Mouse (Mus musculus) adrenal gland, postnatal 25 days (tissue): ENCODE data around the gene Klf11. TPM values are rescaled to one million over a fixed set of nuclear protein-coding genes. Genes with fewer than 3 reads are reported as not detected.
A peak's percentile ranks its signal among the peaks of the same experiment; 100 is the strongest.
"Not testable (repeated sequence)": the region's sequence is repeated elsewhere in the genome, so short reads cannot be mapped to it uniquely, and the experiment has no call there.

Experiments used
- DNase-seq: peaks from one replicate; pipeline ENCODE4 v3.0.0; 2021; ENCODE audit warnings: mixed read lengths
- total RNA-seq: library from RNA; stranded (reverse); gene quantifications from 2 replicates; pipeline ENCODE4 v1.2.3, GENCODE M21; 2021

Gene Klf11
- total RNA-seq, 1 experiment from 2014 or later, result 14.8 TPM

- DNase-seq, result no peak
Measured at GRCm38 (mm10) chr12:24654065-24654862, 3.2 kb downstream of the Klf11 start.

GRCm38 (mm10) chr12:24656436-24656835 is 5.4 kb downstream of the Klf11 start:
- DNase-seq, result no peak

- no peak for DNase-seq
Measured at GRCm38 (mm10) chr12:24658998-24659397, 7.9 kb downstream of the Klf11 start.

- no peak for DNase-seq
Measured at GRCm38 (mm10) chr12:24659923-24660322, 8.8 kb downstream of the Klf11 start.

GRCm38 (mm10) chr12:24661100-24661499 is 10.0 kb downstream of the Klf11 start:
- DNase-seq, result no peak

DNA sequence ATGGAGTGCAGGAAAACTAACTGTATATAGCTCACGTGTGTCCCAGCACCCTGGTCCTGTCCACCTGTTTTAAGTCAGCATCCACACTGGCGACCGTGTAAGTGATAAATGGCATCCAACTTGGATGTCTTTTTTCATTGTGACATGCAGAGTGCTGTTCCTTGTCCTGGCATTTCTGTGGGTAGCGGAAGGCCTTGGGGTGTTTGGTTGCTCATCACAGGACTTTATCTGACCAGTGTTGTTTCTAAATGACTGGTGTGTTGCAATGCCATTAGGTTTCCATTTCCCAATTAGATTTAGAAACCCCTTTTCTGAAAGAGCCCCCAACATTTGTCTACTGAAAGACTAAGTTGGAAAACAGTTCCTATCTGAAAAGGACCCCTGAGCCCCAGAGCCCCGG is 11.1 kb downstream of the Klf11 start:
- no peak for DNase-seq

GRCm38 (mm10) chr12:24680096-24680491 is 29.0 kb downstream of the Klf11 start:
- no peak for DNase-seq

GRCm38 (mm10) chr12:24680492-24681285 is 29.6 kb downstream of the Klf11 start:
- peak; percentile 52 for DNase-seq

DNA sequence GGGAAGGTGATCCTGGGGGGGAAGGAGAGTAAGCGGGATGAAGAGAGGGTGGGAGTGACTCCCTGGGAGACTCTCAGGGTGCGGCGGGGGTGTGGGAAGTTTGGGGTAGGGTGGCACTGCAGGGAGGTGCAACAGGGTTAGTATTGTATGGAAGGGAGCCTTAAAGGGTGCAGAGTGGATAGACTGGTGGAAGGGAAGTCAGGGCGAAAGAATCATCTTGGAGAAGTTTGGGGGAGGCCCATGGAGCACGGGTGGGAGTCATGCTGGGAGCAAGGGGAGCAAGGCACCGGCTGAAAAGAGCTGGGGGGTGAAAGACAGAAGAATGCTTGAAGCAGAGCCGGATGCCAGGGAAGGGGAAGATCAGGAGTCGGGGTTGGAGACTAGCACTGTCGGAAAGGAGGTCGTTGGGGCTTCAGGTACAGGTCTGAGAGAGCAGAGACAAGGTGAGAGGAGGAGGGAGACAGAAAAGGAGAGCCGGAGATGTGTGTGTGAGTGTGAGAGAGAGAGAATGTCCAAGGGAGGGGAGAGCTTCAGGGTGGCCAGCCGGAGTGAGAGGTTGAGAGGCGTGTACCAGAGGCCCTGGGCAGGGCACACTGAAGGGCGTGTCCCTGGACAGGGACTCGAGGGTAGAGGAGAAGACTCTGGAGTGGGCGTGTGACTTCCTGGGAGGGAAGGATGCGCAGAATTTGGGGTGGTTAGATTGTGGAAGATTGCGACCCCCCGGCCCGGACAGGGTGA is 30.4 kb downstream of the Klf11 start, which contains the start of gene Cys1:
Gene Cys1, minus strand, starts transcription at position 528 of the 738 bp plus-strand sequence.
- DNase-seq, result peak; percentile 26

DNA sequence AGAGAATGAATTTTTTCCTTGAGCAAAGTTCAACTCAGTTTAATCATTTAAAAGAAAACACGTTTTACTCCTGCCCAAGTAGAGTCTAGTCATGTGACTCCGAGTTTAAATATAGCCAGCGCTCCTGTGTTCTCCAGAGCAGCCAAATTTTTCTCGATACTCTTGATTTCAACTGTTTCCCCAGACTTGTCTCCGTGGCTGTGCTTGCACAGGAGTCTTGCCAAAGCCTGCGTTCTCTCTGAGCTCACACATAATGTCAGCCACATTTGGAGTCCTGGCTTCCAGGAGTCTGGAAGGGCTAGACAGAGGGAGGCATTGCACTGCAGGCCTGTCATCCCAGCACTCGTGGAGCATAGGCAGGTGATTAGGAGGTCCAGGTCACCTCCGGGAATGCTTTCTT is 31.5 kb downstream of the Klf11 start:
- DNase-seq, result no peak

GRCm38 (mm10) chr12:24683461-24683860 is 32.4 kb downstream of the Klf11 start:
- no peak for DNase-seq

DNA sequence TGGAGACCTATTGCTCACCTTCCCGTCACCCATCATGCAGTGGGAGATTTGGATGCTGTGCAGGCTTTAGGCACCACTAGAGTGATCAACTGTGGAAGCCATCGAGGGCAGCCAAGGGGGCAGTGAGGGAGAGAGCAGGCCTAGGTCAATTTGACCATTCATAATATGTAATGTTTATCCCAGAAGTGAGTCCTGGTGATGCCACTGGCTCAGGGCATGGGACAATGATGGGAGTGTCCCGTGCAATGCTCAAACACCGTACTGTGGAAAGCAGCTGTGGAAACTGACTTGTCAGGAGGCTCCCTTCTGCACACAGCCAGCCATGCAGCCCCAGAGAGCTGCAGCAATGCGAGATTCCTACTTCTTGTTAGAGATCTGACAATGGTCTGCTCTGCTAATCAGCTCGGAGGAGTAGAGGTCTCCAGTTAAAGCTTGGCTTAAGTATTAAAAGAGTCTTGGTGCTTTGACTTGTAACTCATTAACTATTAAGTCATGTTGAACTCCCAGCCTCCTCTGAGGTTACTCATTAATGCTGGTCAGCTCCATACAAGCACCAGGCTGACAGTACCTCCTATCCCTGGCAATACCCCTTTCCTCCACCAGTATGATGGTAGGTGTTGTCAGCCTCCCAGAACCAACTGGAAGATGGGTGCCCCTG is 35.1 kb downstream of the Klf11 start:
- no peak for DNase-seq

DNA sequence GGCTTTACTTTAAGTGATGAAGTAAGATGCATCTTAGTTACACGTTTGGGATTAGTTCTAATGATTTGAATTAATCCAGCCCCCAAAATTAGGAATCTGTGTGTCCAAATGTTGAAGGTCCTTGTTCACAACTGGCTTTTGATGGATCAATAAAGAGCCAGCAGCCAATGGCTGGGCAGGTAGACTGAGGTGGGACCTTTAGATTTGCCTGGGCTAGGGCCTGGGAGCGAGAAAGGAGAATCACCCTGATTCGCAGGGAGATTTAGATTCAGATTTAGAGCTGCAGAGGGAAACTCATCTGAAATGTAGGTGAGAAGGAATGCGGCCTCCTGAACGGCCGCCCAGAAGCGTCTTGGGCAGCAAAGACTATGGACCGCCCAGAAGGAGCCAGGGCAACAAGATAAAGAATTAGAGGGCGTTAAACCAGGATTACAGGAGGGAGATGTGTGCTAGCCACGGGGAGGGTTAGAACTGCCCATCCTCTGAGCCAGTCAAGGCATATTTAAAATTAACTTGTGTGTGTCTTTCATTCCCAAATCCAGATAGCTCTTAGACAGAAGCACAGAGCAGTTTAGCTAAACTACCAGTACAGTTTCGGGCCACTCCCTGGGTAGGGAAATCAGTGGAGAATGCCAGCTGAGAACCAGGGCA is 35.7 kb downstream of the Klf11 start:
- no peak for DNase-seq

DNA sequence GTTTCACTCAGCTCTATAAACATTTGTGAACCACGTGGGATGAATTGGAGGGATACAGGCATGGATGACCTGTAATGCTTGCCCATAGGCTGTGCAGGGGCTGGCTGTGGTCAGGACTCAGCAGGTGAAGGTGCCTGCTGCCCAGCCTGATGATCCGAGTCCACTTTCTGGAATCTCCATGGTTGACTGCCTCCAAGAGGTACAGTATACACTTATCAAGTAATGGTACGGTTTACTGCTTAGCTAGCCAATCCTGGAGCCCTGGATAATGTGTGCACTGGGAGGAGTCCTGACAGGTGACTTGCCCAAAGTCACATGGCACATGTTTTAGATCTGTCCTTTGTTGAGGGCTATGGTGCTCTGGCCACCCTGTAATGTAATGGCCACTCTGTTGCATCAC is 39.3 kb downstream of the Klf11 start:
- no peak for DNase-seq

GRCm38 (mm10) chr12:24696500-24697483 is 45.7 kb downstream of the Klf11 start:
- peak; percentile 82 for DNase-seq

- no peak for DNase-seq
Measured at GRCm38 (mm10) chr12:24697484-24698204, 46.6 kb downstream of the Klf11 start.

- DNase-seq, result no peak
Measured at GRCm38 (mm10) chr12:24698514-24698913, 47.4 kb downstream of the Klf11 start.

DNA sequence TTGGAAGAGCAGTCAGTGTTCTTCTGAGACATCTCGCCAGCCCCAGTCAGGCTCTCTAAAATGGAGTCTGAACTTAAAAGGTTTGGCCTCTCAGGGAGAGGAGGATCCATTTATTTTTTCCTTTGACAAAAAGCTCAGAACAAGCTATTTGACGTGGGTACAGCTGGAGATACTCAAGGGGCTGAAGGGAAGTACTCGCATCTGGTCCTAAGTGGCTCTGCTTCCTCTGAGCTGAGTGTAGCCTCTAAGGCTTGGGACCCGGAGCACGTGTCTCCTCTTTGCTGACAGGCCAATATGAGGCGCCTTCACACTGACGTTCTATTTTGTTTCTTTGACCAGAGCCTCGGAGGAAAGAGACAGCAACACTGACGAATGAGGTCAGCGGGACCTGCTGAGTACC is 48.5 kb downstream of the Klf11 start:
- no peak for DNase-seq

GRCm38 (mm10) chr12:24701621-24702020 is 50.5 kb downstream of the Klf11 start:
- DNase-seq, result not testable (repeated sequence)

GRCm38 (mm10) chr12:24703013-24703412 is 51.9 kb downstream of the Klf11 start:
- no peak for DNase-seq
